Mouse (Mus musculus): ENCODE measurements around the gene Car12.
A peak's percentile ranks its signal among the peaks of the same experiment; 100 is the strongest.
"Not testable (repeated sequence)": the region's sequence is repeated elsewhere in the genome, so short reads cannot be mapped to it uniquely, and the experiment has no call there.

The Car12 gene

GRCm38 (mm10) chr9:66769275-66769674, 55.8 kb downstream of the Car12 start:
- DNase-seq (ENCODE audit: low read depth, low spot score): no peak

GRCm38 (mm10) chr9:66770701-66771100, 57.2 kb downstream of the Car12 start:
- DNase-seq (ENCODE audit: low read depth, low spot score): no peak

GRCm38 (mm10) chr9:66784552-66784951, 71.1 kb downstream of the Car12 start:
- not testable (repeated sequence) for DNase-seq (ENCODE audit: low read depth, low spot score)

- peak; percentile 18 for DNase-seq (ENCODE audit: low read depth, low spot score)
Observed at GRCm38 (mm10) chr9:66787821-66788220, 74.3 kb downstream of the Car12 start.

- DNase-seq (ENCODE audit: low read depth, low spot score): no peak
Observed at GRCm38 (mm10) chr9:66794629-66795463, 81.4 kb downstream of the Car12 start.

- DNase-seq (ENCODE audit: low read depth, low spot score): peak; percentile 84
Observed at GRCm38 (mm10) chr9:66795464-66796324, 82.2 kb downstream of the Car12 start, which contains the start of gene Aph1b. Gene Aph1b, minus strand, starts transcription at chr9:66795490.

GRCm38 (mm10) chr9:66796739-66797138, 83.3 kb downstream of the Car12 start, which contains the start of gene Gm10647:
Gene Gm10647, plus strand, starts transcription at chr9:66797039.
- DNase-seq (ENCODE audit: low read depth, low spot score): no peak

- DNase-seq (ENCODE audit: low read depth, low spot score): no peak
Observed at GRCm38 (mm10) chr9:66801947-66802346, 88.5 kb downstream of the Car12 start.

GRCm38 (mm10) chr9:66805951-66806350, 92.5 kb downstream of the Car12 start:
- not testable (repeated sequence) for DNase-seq (ENCODE audit: low read depth, low spot score)

GRCm38 (mm10) chr9:66813392-66813791, 99.9 kb downstream of the Car12 start:
- DNase-seq (ENCODE audit: low read depth, low spot score): no peak

Measured in retina, adult 2 months (tissue).